Mouse (Mus musculus): Measurements from ENCODE around the gene Serpina3a. TPM values are rescaled to one million over a fixed set of nuclear protein-coding genes. Genes with fewer than 3 reads are reported as not detected.

Gene Serpina3a
- total RNA-seq (2023): not detected

GRCm38 (mm10) chr12:104112333-104112732, at the start of gene Serpina3a:
Gene Serpina3a, plus strand, starts transcription at chr12:104112724.

GRCm38 (mm10) chr12:104100768-104101167, 11.8 kb upstream of the Serpina3a start, which contains the start of gene Serpina5:
Gene Serpina5, plus strand, starts transcription at chr12:104101113.

GRCm38 (mm10) chr12:104127696-104128095, 15.2 kb downstream of the Serpina3a start, which contains the start of gene Serpina3b:
Gene Serpina3b, plus strand, starts transcription at chr12:104127996.

GRCm38 (mm10) chr12:104153656-104154055, 41.1 kb downstream of the Serpina3a start, which contains the start of gene Serpina3c:
Gene Serpina3c, minus strand, starts transcription at chr12:104153870.

Other genes with a start within 250 kb of the Serpina3a start
- not detected for gene Serpina1a, start 249.2 kb upstream of the Serpina3a start, total RNA-seq (2023)
- under 1 TPM; 0.31 to 0.37 TPM for gene Serpina1c, start 207.8 kb upstream of the Serpina3a start, total RNA-seq (2023)
- gene Serpina1e, start 153.7 kb upstream of the Serpina3a start, total RNA-seq (2023): not detected
- gene Serpina11, start 122.8 kb upstream of the Serpina3a start, total RNA-seq (2023): under 1 TPM in 1 of 2 experiments, not detected in 1; 0.78 TPM
- not detected for gene Serpina9, start 99.0 kb upstream of the Serpina3a start, total RNA-seq (2023)
- gene Serpina12, start 68.3 kb upstream of the Serpina3a start, total RNA-seq (2023): not detected
- gene Serpina5, start 11.6 kb upstream of the Serpina3a start, total RNA-seq (2023): not detected
- under 1 TPM in 1 of 2 experiments, not detected in 1; 0.29 TPM for gene Serpina3b, start 15.3 kb downstream of the Serpina3a start, total RNA-seq (2023)
- not detected for gene Serpina3c, start 41.1 kb downstream of the Serpina3a start, total RNA-seq (2023)
- under 1 TPM; 0.24 to 0.33 TPM for gene Serpina3f, start 101.8 kb downstream of the Serpina3a start, total RNA-seq (2023)
- 1 to 10 TPM in 1 of 2 experiments, under 1 TPM in 1; 0.60 to 4.0 TPM for gene Serpina3g, start 123.5 kb downstream of the Serpina3a start, total RNA-seq (2023)
- not detected for gene Serpina3i, start 150.4 kb downstream of the Serpina3a start, total RNA-seq (2023)
- not detected for gene Serpina3j, start 201.8 kb downstream of the Serpina3a start, total RNA-seq (2023)
- gene Serpina3k, start 225.8 kb downstream of the Serpina3a start, total RNA-seq (2023): not detected
- gene Serpina3m, start 225.8 kb downstream of the Serpina3a start, total RNA-seq (2023): not detected

Data from neutrophil, adult 59 days (primary cell).